Mouse (Mus musculus) forebrain, postnatal 0 days (tissue): Measurements from ENCODE around the gene Atf7. TPM values are rescaled to one million over a fixed set of nuclear protein-coding genes. Genes with fewer than 3 reads are reported as not detected.

Source experiments
- ATAC-seq: fragments of 200-750 bp; cut with Nextera tagmentation; 2 replicates; pipeline ENCODE4 v1.8.0; 2017; ENCODE audit warnings: mild to moderate bottlenecking, moderate library complexity
- DNase-seq: peaks from one replicate; pipeline ENCODE4 v3.0.0-alpha.2; 2015
- H3K27ac ChIP-seq: fragments of 300-500 bp; sonication (generic); 2 replicates; pipeline ENCODE4 v1.5.1; 2014; ENCODE audit warnings: low read depth, mild to moderate bottlenecking, antibody characterized with exemption, low read length, moderate library complexity, mixed read lengths
- H3K27me3 ChIP-seq: fragments of 300-500 bp; sonication (generic); 2 replicates; pipeline ENCODE4 v1.6.1; 2014; ENCODE audit warnings: mild to moderate bottlenecking, low read length, mixed read lengths; ENCODE audit not compliant: insufficient read depth
- H3K36me3 ChIP-seq: fragments of 300-500 bp; sonication (generic); 2 replicates; pipeline ENCODE4 v1.6.1; 2014; ENCODE audit warnings: mild to moderate bottlenecking, moderate library complexity; ENCODE audit not compliant: insufficient read depth
- H3K4me1 ChIP-seq: fragments of 300-500 bp; sonication (generic); 2 replicates; pipeline ENCODE4 v1.6.1; 2014; ENCODE audit warnings: antibody characterized with exemption; ENCODE audit not compliant: insufficient read depth
- H3K4me2 ChIP-seq: fragments of 300-500 bp; sonication (generic); 2 replicates; pipeline ENCODE4 v1.6.1; 2014; ENCODE audit warnings: low read depth, mild to moderate bottlenecking, moderate library complexity
- H3K4me3 ChIP-seq: fragments of 300-500 bp; sonication (generic); 2 replicates; pipeline ENCODE4 v1.5.1; 2014; ENCODE audit warnings: low read depth, low read length, mixed read lengths
- H3K9ac ChIP-seq: fragments of 300-500 bp; sonication (generic); 2 replicates; pipeline ENCODE4 v1.6.1; 2014; ENCODE audit warnings: mild to moderate bottlenecking
- H3K9me3 ChIP-seq: fragments of 300-500 bp; sonication (generic); 2 replicates; pipeline ENCODE4 v1.6.1; 2016; ENCODE audit warnings: low read length
- CTCF ChIP-seq: sonication (generic); IDR thresholded peaks from 2 replicates; pipeline ENCODE4 v1.5.1; 2016; ENCODE audit warnings: antibody characterized with exemption, control low read depth, low read depth
- WGBS: fragments of 180-500 bp; shearing (Covaris S2); extraction: QIAGEN DNeasy Blood & Tissue Kit; methylation state at CpG from one replicate; pipeline ENCODE4 v1.1.7; 2014; 5-methylcytosine and 5-hydroxymethylcytosine counted together
- polyA plus RNA-seq: library from polyadenylated mRNA; unstranded; fragments of >200 nt; fragmentation: Nextera tagmentation; extraction: Ambion mirVana; gene quantifications from 2 replicates; pipeline ENCODE4 v1.2.1, GENCODE M21; 2015
- total RNA-seq: library from RNA; depleted of rRNA; stranded (reverse); fragments of >200 nt; gene quantifications from 2 replicates; pipeline ENCODE4 v1.2.3, GENCODE M21; 2014

Atf7 gene
- total and polyA plus RNA-seq, 2 experiments from 2014 or later = 9.9 to 10.2 TPM

GRCm38 (mm10) chr15:102501084-102501814 lies 124.0 kb downstream of the Atf7 start:
- Histone ChIP-seq H3K9ac (no peak overlapping the region), H3K4me1 (no peaks in the 10 kb centered on the region), H3K27me3 (no peaks in the 10 kb centered on the region), H3K36me3 (peaks cover 86% of the 10 kb centered on the region), H3K4me3 (no peak overlapping the region), H3K27ac (no peak overlapping the region), H3K9me3 (no peaks in the 10 kb centered on the region), H3K4me2 (no peak overlapping the region)
- DNase-seq (no peak), ATAC-seq (peak; percentile 21; the same call in 1 of the 2 replicates)
- TF ChIP-seq CTCF = no peak
- WGBS = 90% methylated on average over 19 of the region's 19 CpGs

- H3K9me3 ChIP-seq = no peaks in the 10 kb centered on the region
- 90% methylated on average over 5 of the region's 5 CpGs for WGBS
- no peak overlapping the region for H3K27ac ChIP-seq
- no peak for DNase-seq
- H3K9ac ChIP-seq = no peak overlapping the region
- no peak overlapping the region for H3K4me3 ChIP-seq
- no peaks in the 10 kb centered on the region for H3K27me3 ChIP-seq
- no peaks in the 10 kb centered on the region for H3K4me1 ChIP-seq
- H3K36me3 ChIP-seq = peaks cover 84% of the 10 kb centered on the region
- no peak for TF ChIP-seq CTCF
- ATAC-seq = no peak
- no peak overlapping the region for H3K4me2 ChIP-seq
These were observed 124.8 kb downstream of the Atf7 start for GRCm38 (mm10) chr15:102500479-102500878.

GRCm38 (mm10) chr15:102499851-102500250 lies 125.4 kb downstream of the Atf7 start:
- H3K4me2 ChIP-seq = no peak overlapping the region
- ATAC-seq (no peak), DNase-seq (no peak)
- H3K9me3 ChIP-seq = no peaks in the 10 kb centered on the region
- H3K27ac ChIP-seq = no peak overlapping the region
- WGBS = 91% methylated on average over 6 of the region's 6 CpGs
- H3K36me3 ChIP-seq = peaks cover 84% of the 10 kb centered on the region
- no peak for TF ChIP-seq CTCF
- no peaks in the 10 kb centered on the region for H3K4me1 ChIP-seq
- no peaks in the 10 kb centered on the region for H3K27me3 ChIP-seq
- H3K4me3 ChIP-seq = no peak overlapping the region
- no peak overlapping the region for H3K9ac ChIP-seq

DNA sequence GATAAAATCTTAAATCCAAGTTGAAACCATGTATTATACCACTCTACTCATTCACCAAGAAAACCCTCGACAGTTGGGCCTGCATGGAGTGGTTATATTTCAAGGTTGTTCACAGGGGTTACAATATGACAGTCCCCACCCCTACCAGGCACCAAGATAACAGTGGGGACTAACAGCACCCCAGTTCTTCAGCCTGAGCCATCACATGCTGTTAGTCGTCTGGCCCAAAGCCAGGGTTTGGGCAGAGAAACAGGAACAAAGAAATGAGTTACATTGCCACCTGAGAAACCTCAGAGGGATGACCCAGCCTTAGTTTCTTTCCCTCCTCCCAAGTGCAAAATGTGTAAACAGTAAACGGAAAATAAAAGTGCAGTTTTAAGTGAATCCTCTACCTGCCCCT lies 125.9 kb downstream of the Atf7 start:
- H3K4me1 ChIP-seq = no peaks in the 10 kb centered on the region
- no peak for TF ChIP-seq CTCF
- no peak overlapping the region for H3K9ac ChIP-seq
- H3K4me2 ChIP-seq = no peak overlapping the region
- no peak overlapping the region for H3K4me3 ChIP-seq
- ATAC-seq = no peak
- H3K36me3 ChIP-seq = peaks cover 82% of the 10 kb centered on the region
- WGBS = 69% methylated on average over 3 of the region's 3 CpGs
- no peaks in the 10 kb centered on the region for H3K9me3 ChIP-seq
- no peak for DNase-seq
- H3K27ac ChIP-seq = no peak overlapping the region
- no peaks in the 10 kb centered on the region for H3K27me3 ChIP-seq

- H3K4me1 ChIP-seq = no peaks in the 10 kb centered on the region
- no peak overlapping the region for H3K4me3 ChIP-seq
- WGBS = 77% methylated on average over 3 of the region's 3 CpGs
- DNase-seq = no peak
- no peaks in the 10 kb centered on the region for H3K9me3 ChIP-seq
- H3K9ac ChIP-seq = no peak overlapping the region
- H3K27ac ChIP-seq = no peak overlapping the region
- H3K36me3 ChIP-seq = peaks cover 79% of the 10 kb centered on the region
- no peak overlapping the region for H3K4me2 ChIP-seq
- TF ChIP-seq CTCF = no peak
- no peaks in the 10 kb centered on the region for H3K27me3 ChIP-seq
- no peak for ATAC-seq
These were observed 126.9 kb downstream of the Atf7 start for GRCm38 (mm10) chr15:102498322-102498721.

DNA sequence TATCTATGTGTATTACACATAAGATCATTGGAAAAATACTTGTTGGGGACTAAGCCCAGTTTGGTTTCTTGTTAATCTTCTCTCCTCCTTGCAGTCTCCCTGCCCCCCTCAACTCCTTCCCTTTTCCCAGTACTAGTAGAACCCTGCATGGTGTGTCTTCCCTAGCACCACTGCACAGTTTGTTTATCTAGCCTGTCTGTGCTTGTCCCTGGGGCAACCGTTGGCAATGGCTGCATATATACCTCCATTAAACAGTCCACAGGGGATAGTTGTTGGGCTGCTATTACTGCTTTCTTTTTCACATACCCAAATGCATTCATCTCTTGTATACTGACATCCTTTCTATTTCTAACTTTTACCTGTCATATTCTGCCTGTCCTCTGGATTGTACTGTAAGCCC lies 137.6 kb downstream of the Atf7 start:
- H3K4me3 ChIP-seq = no peak overlapping the region
- TF ChIP-seq CTCF = no peak
- no peaks in the 10 kb centered on the region for H3K27me3 ChIP-seq
- no peak overlapping the region for H3K4me2 ChIP-seq
- H3K36me3 ChIP-seq = peaks cover 72% of the 10 kb centered on the region
- 86% methylated on average over 1 of the region's 1 CpGs for WGBS
- no peak overlapping the region for H3K9ac ChIP-seq
- no peaks in the 10 kb centered on the region for H3K9me3 ChIP-seq
- ATAC-seq (no peak), DNase-seq (no peak)
- H3K27ac ChIP-seq = no peak overlapping the region
- no peaks in the 10 kb centered on the region for H3K4me1 ChIP-seq

GRCm38 (mm10) chr15:102485853-102486252 lies 139.4 kb downstream of the Atf7 start:
- WGBS = 92% methylated on average over 12 of the region's 12 CpGs
- TF ChIP-seq CTCF = no peak

More at GRCm38 (mm10) chr15:102485853-102486252, 139.4 kb downstream of the Atf7 start:
- Histone ChIP-seq H3K27me3 (no peaks in the 10 kb centered on the region), H3K4me3 (no peak overlapping the region), H3K36me3 (peaks cover 71% of the 10 kb centered on the region), H3K9ac (no peak overlapping the region), H3K4me1 (no peaks in the 10 kb centered on the region), H3K27ac (no peak overlapping the region), H3K9me3 (no peaks in the 10 kb centered on the region), H3K4me2 (no peak overlapping the region)
- DNase-seq (no peak), ATAC-seq (no peak)
